In genomic region chr6:100288016-100288729, GRCm38 (mm10) we compare ENCODE assay signal across 8 mouse cellular contexts. TPM values are rescaled to one million over a fixed set of nuclear protein-coding genes. Genes with fewer than 3 reads are reported as not detected.
A peak's percentile ranks its signal among the peaks of the same experiment; 100 is the strongest.
DNase-seq lines count a peak whose midpoint lies in the region; ATAC-seq lines count a peak whose summit lies in the region.

No protein-coding gene starts in this region.

- 1% methylated on average over 23 of the region's 23 CpGs for WGBS in heart, embryonic 15.5 days
- 2% methylated on average over 23 of the region's 23 CpGs for WGBS in limb, embryonic 10.5 days
- WGBS in midbrain, embryonic 13.5 days, result 2% methylated on average over 23 of the region's 23 CpGs

- no peaks in the 10 kb centered on the region for H3K9me3 ChIP-seq in heart, embryonic 15.5 days (replicated peaks)
- no peaks in the 10 kb centered on the region for H3K9me3 ChIP-seq in limb, embryonic 10.5 days (replicated peaks)
- no peaks in the 10 kb centered on the region for H3K9me3 ChIP-seq in midbrain, embryonic 13.5 days

- intact Hi-C loops in left cerebral cortex, postnatal 10 days (cut with DNase I), result loop anchor here (5.0 to 10.0 kb wide), 4 partner anchors 133 to 393 kb away; no protein-coding TSS in a partner anchor
- intact Hi-C loops in left cerebral cortex, postnatal 25 days (cut with DNase I), result loop anchor here (5.0 to 10.0 kb wide), 5 partner anchors 149 to 486 kb away; no protein-coding TSS in a partner anchor

- 0 out of 2 replicates have a peak, but pooled peaks have one; percentile 1 for ATAC-seq in heart, embryonic 15.5 days (replicated peaks; ENCODE audit: insufficient number of reproducible peaks, insufficient read depth, low FRiP score, low read depth)
- ATAC-seq in midbrain, embryonic 13.5 days, result peak; percentile 54

- peaks cover 32% of the 10 kb centered on the region for H3K4me1 ChIP-seq in heart, embryonic 15.5 days (replicated peaks)
- peaks cover 28% of the 10 kb centered on the region for H3K4me1 ChIP-seq in limb, embryonic 10.5 days
- peaks cover 39% of the 10 kb centered on the region for H3K4me1 ChIP-seq in midbrain, embryonic 13.5 days (replicated peaks)

- H3K4me2 ChIP-seq in heart, embryonic 15.5 days, result peak overlapping the region; percentile 96
- peak overlapping the region; percentile 96 for H3K4me2 ChIP-seq in midbrain, embryonic 13.5 days (replicated peaks)

- peak overlapping the region; percentile 78 for H3K27ac ChIP-seq in heart, embryonic 15.5 days
- H3K27ac ChIP-seq in limb, embryonic 10.5 days, result peak overlapping the region; percentile 99
- peak overlapping the region; percentile 74 for H3K27ac ChIP-seq in midbrain, embryonic 13.5 days

- H3K36me3 ChIP-seq in heart, embryonic 15.5 days, result no peaks in the 10 kb centered on the region
- H3K36me3 ChIP-seq in limb, embryonic 10.5 days, result peaks cover 5% of the 10 kb centered on the region
- no peaks in the 10 kb centered on the region for H3K36me3 ChIP-seq in midbrain, embryonic 13.5 days

- H3K9ac ChIP-seq in heart, embryonic 15.5 days, result peak overlapping the region; percentile 65
- peak overlapping the region; percentile 91 for H3K9ac ChIP-seq in midbrain, embryonic 13.5 days (replicated peaks)

- H3K27me3 ChIP-seq in heart, embryonic 15.5 days, result peaks cover 13% of the 10 kb centered on the region
- H3K27me3 ChIP-seq in limb, embryonic 10.5 days (ENCODE audit: low read depth, poor library complexity, severe bottlenecking), result peaks cover 34% of the 10 kb centered on the region
- peaks cover 27% of the 10 kb centered on the region for H3K27me3 ChIP-seq in midbrain, embryonic 13.5 days

- peak; percentile 17 to 51 for DNase-seq in left cerebral cortex, postnatal 10 days (ENCODE audit: extremely low spot score in 1 of 2, low spot score in 2 of 2)
- DNase-seq in left cerebral cortex, postnatal 25 days (ENCODE audit: low spot score in 2 of 2), result no peak
- DNase-seq in adrenal gland, adult 2 months, result peak; percentile 49
- DNase-seq in embryo, embryonic 9.5 days (ENCODE audit: extremely low spot score), result peak; percentile 70
- no peak for DNase-seq in limb, embryonic 10.5 days (ENCODE audit: low spot score)
- DNase-seq in testis, postnatal 10 days (ENCODE audit: low spot score), result peak; percentile 66

- H3K4me3 ChIP-seq in heart, embryonic 15.5 days, result peak overlapping the region; percentile 83
- H3K4me3 ChIP-seq in limb, embryonic 10.5 days, result peak overlapping the region; percentile 80
- H3K4me3 ChIP-seq in midbrain, embryonic 13.5 days (replicated peaks), result peak overlapping the region; percentile 71

RNA-seq across cellular contexts. Expression of gene Rybp, which starts 0.9 kb away (rescaled TPM):
- 10 to 100 TPM; 52.3 to 57.9 TPM for total RNA-seq in left cerebral cortex, postnatal 10 days (2021)
- 10 to 100 TPM; 54.6 to 56.0 TPM for total RNA-seq in left cerebral cortex, postnatal 25 days (2021)
- total RNA-seq in adrenal gland, adult 2 months (2021), result 10 to 100 TPM; 27.1 to 37.7 TPM
- polyA plus RNA-seq in adrenal gland, adult 2 months (2012; rRNA removed), result 4.4 and 4.6 TPM in 2 replicates
- polyA plus RNA-seq in heart, embryonic 15.5 days (2015; fragmentation: Nextera tagmentation; extraction: Ambion mirVana), result 9.5 and 11.0 TPM in 2 replicates
- 14.1 and 15.9 TPM in 2 replicates for polyA plus RNA-seq in limb, embryonic 10.5 days (2016; fragmentation: Nextera tagmentation; extraction: Ambion mirVana)
- 18.0 and 19.7 TPM in 2 replicates for polyA plus RNA-seq in midbrain, embryonic 13.5 days (2015; fragmentation: Nextera tagmentation; extraction: Ambion mirVana)

Comparison
In these comparisons a context has a peak if more than half of its experiments do, and no peak if none do; other contexts are left out.
1. DNase-seq: peak in left cerebral cortex, postnatal 10 days (2 of 2), adrenal gland, adult 2 months (single experiment), embryo, embryonic 9.5 days (single experiment) and testis, postnatal 10 days (single experiment); none in left cerebral cortex, postnatal 25 days (0 of 2) and limb, embryonic 10.5 days (single experiment).
2. Peak in every context shown above with its lines, with median percentiles within 50 percentile points of each other: H3K27ac ChIP-seq and H3K4me3 ChIP-seq.